Mouse (Mus musculus) cerebellum, adult 9-11 months (tissue): ENCODE data around the gene E130116L18Rik.
"Not testable (repeated sequence)": the region's sequence is repeated elsewhere in the genome, so short reads cannot be mapped to it uniquely, and the experiment has no call there.

Source experiments
- DNase-seq: peaks from one replicate; pipeline ENCODE4 v3.0.0; 2022

E130116L18Rik gene

DNA sequence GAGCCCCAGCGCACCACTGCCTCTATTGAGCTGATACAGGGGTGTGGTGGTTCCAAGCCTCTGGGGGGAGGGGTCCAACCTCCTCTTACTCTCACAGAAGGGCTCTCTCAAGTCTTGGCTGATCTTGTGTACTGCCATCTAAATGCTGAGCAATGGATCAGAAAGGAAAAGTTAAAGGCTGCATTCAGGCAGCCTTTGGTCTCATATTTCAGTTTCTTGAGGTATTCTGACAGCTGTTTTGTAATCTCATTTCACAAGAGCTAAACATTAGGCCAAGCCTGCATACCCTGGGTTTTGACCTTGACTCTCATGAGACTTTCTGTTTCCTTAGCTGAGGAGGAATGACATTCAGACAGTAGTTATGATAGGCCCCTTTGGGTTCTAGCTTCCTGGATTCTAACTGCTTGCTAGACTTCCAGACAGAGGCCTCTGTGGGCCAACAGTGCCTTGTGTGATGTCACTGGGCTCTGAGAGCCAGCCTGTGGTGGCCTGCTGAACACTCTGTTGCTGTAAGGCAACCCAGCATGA is 41.9 kb downstream of the E130116L18Rik start, which contains the start of gene Galntl5:
Galntl5 (plus strand) TSS at position 457 of the 528 bp plus-strand sequence.
- no peak for DNase-seq

DNA sequence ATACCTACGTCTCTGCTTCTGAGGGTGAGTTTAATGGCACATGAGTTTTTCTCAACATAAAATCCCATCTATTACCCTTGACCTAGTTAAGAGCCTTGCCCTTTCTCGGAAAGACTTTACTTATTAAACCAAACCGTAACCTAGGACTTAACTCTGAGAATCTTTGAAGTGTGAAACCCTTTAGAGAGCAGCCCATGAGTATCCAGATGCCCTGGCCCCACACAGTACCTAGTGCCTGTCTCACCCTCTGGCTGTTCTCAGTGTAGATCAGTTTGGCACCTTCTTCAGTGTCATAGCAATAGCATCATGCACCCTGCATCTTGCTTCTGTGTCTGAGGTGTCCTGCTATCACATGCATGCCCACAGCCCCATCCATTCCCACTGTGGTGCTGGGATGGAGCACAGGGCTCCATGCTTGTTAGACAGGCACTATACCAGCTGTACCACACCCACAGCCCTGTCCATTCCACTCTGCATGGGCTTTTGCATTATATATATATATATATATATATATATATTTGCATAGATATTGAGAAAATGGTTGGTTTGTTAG is 42.9 kb downstream of the E130116L18Rik start:
- no peak for DNase-seq

GRCm38 (mm10) chr5:25179284-25179683 is 43.7 kb downstream of the E130116L18Rik start:
- no peak for DNase-seq

GRCm38 (mm10) chr5:25178543-25178942 is 44.4 kb downstream of the E130116L18Rik start:
- not testable (repeated sequence) for DNase-seq

- DNase-seq: not testable (repeated sequence)
These were observed 45.0 kb downstream of the E130116L18Rik start for GRCm38 (mm10) chr5:25177937-25178336.
